Mouse (Mus musculus) kidney, postnatal 14 days (tissue): ENCODE measurements at regions not wholly inside any gene's neighbourhood (a gene's known extent, or its start where the extent isn't known, plus 50 kb on each side); places are given as distances from the start of the nearest gene placed in this dataset.

Experiments used
- DNase-seq: peaks from one replicate; pipeline ENCODE4 v3.0.0; 2022; ENCODE audit warnings: mixed read lengths

- DNase-seq = no peak
These were observed 63.5 kb upstream of the Ndst3 start for GRCm38 (mm10) chr3:123754011-123754610.

GRCm38 (mm10) chr3:123754927-123755326, 64.3 kb upstream of the Ndst3 start:
- DNase-seq = no peak

GRCm38 (mm10) chr3:123765911-123766556, 75.4 kb upstream of the Ndst3 start:
- no peak for DNase-seq

- no peak for DNase-seq
These were observed 75.9 kb upstream of the Ndst3 start for GRCm38 (mm10) chr3:123766557-123766913.

GRCm38 (mm10) chr3:123780507-123780906, 89.9 kb upstream of the Ndst3 start:
- DNase-seq = peak; percentile 21

- DNase-seq = no peak
These were observed 90.9 kb upstream of the Ndst3 start for GRCm38 (mm10) chr3:123781581-123781980.

GRCm38 (mm10) chr3:123784127-123784526, 93.5 kb upstream of the Ndst3 start:
- DNase-seq = no peak

GRCm38 (mm10) chr3:123794011-123794410, 103.4 kb upstream of the Ndst3 start:
- no peak for DNase-seq

- DNase-seq = no peak
These were observed 114.7 kb upstream of the Ndst3 start for GRCm38 (mm10) chr3:123805338-123805737.

- no peak for DNase-seq
These were observed 115.4 kb upstream of the Ndst3 start for GRCm38 (mm10) chr3:123806050-123806449.

GRCm38 (mm10) chr3:123806546-123806945, 115.9 kb upstream of the Ndst3 start:
- no peak for DNase-seq

- DNase-seq = no peak
These were observed 119.6 kb upstream of the Ndst3 start for GRCm38 (mm10) chr3:123810018-123810942.

- no peak for DNase-seq
These were observed 120.4 kb upstream of the Ndst3 start for GRCm38 (mm10) chr3:123810943-123811499.

- DNase-seq = no peak
These were observed 138.1 kb upstream of the Ndst3 start for GRCm38 (mm10) chr3:123828790-123829189.

- DNase-seq = no peak
These were observed 147.9 kb upstream of the Ndst3 start for GRCm38 (mm10) chr3:123838385-123839170.

GRCm38 (mm10) chr3:123846554-123846953, 155.9 kb upstream of the Ndst3 start:
- DNase-seq = no peak

GRCm38 (mm10) chr3:123848663-123849062, 158.0 kb upstream of the Ndst3 start:
- no peak for DNase-seq

GRCm38 (mm10) chr3:123852889-123853288, 162.2 kb upstream of the Ndst3 start:
- no peak for DNase-seq

- DNase-seq = no peak
These were observed 183.1 kb upstream of the Ndst3 start for GRCm38 (mm10) chr3:123873709-123874108.

GRCm38 (mm10) chr3:123893691-123894090, 203.0 kb upstream of the Ndst3 start:
- DNase-seq = no peak

- DNase-seq = peak; percentile 3
These were observed 215.5 kb upstream of the Ndst3 start for GRCm38 (mm10) chr3:123905928-123906721.

GRCm38 (mm10) chr3:123918140-123918539, 227.5 kb upstream of the Ndst3 start:
- no peak for DNase-seq
